8 mouse cellular contexts compared by ENCODE assay signal in the genomic region with DNA sequence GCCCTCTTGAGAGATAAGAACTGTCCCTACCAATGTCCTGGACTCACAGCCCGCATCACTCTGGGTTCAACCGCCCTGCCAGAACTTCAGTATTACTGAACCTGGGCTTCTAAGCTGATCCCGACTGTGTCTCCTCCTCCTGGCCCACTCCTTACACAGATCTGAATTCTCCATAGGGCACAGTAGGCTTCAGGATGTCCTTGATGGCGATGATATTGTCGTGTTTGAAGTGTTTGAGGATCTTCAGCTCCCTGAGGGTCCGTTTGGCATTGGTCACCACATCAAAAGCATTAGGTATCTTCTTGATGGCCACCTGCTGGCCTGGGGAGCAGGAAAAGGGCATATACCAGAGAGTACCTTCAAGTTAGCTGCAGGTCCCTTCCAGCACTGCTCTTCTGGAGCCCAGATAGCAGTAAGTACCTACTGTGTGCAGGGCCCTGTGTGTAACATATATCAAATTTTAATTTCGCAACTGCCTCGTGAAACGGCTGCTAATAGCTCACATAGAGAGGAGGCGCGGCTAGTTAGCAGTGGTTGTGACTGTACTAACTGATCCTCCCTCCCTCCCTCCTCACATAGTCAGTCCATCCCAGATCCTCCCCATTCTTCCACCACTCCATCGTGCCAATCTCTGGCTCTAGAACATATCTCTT. TPM values are rescaled to one million over a fixed set of nuclear protein-coding genes. Genes with fewer than 3 reads are reported as not detected.
A peak's percentile ranks its signal among the peaks of the same experiment; 100 is the strongest.
DNase-seq lines count a peak whose midpoint lies in the region; ATAC-seq and TF ChIP-seq lines count a peak whose summit lies in the region.

No protein-coding gene starts in this region.

- no peak for ATAC-seq in limb, embryonic 15.5 days (ENCODE audit: insufficient number of reproducible peaks, low FRiP score, low TSS enrichment, low read depth)

- peaks cover 13% of the 10 kb centered on the region for H3K36me3 ChIP-seq in spleen, adult 2 months (ENCODE audit: control insufficient read depth, insufficient read depth, low read length)
- H3K36me3 ChIP-seq in limb, embryonic 15.5 days: peaks cover 42% of the 10 kb centered on the region

- no peak for TF ChIP-seq CTCF in spleen, adult 2 months (IDR thresholded peaks at IDR 0.05; ENCODE audit: extremely low read depth, insufficient read depth, insufficient read length, insufficient replicate concordance)

- peak; percentile 25 to 26 for DNase-seq in cerebellum, postnatal 10 days
- no peak for DNase-seq in cerebellum, postnatal 4 days (ENCODE audit: low spot score in 2 of 2)
- no peak for DNase-seq in spleen, adult 2 months (ENCODE audit: low read depth in 1 of 2, low spot score in 2 of 2)
- DNase-seq in spleen, postnatal 14 days (ENCODE audit: low spot score in 2 of 2): no peak
- no peak for DNase-seq in right cerebral cortex, postnatal 36 days (ENCODE audit: low spot score in 2 of 2)
- no peak for DNase-seq in adipocyte (ENCODE audit: low spot score)
- DNase-seq in thymus, postnatal 36 days: no peak

- H3K9me3 ChIP-seq in limb, embryonic 15.5 days: no peaks in the 10 kb centered on the region

- H3K4me3 ChIP-seq in spleen, adult 2 months (ENCODE audit: extremely low read depth, insufficient read depth, insufficient read length): peak overlapping the region; percentile 74
- peak overlapping the region; percentile 90 for H3K4me3 ChIP-seq in limb, embryonic 15.5 days

- H3K27ac ChIP-seq in spleen, adult 2 months (ENCODE audit: insufficient read depth, low read length): no peak overlapping the region
- no peak overlapping the region; the same call in 1 of the 2 replicates for H3K27ac ChIP-seq in limb, embryonic 15.5 days

- 84% methylated on average over 12 of the region's 12 CpGs for WGBS in spleen, adult 2 months
- WGBS in limb, embryonic 15.5 days: 65% methylated on average over 12 of the region's 12 CpGs

- peak overlapping the region; percentile 75 for H3K9ac ChIP-seq in limb, embryonic 15.5 days

- H3K4me2 ChIP-seq in limb, embryonic 15.5 days: peak overlapping the region; percentile 76

- no peak for TF ChIP-seq POLR2A in spleen, adult 2 months (IDR thresholded peaks at IDR 0.05; ENCODE audit: low read depth, low read length)

- peaks cover 7% of the 10 kb centered on the region; the same call in 1 of the 2 replicates for H3K4me1 ChIP-seq in spleen, adult 2 months (ENCODE audit: control insufficient read depth, insufficient read depth, insufficient read length)
- peaks cover 34% of the 10 kb centered on the region for H3K4me1 ChIP-seq in limb, embryonic 15.5 days

- H3K27me3 ChIP-seq in spleen, adult 2 months (ENCODE audit: control insufficient read depth, insufficient read depth, low read length): no peaks in the 10 kb centered on the region
- H3K27me3 ChIP-seq in limb, embryonic 15.5 days: no peaks in the 10 kb centered on the region

RNA-seq across cellular contexts. Expression of gene Mapk7, which starts 1.3 kb away (rescaled TPM):
- polyA plus RNA-seq in spleen, adult 2 months (2012; rRNA removed): 27.4 and 33.6 TPM in 2 replicates
- 59.4 and 65.0 TPM in 2 replicates for polyA plus RNA-seq in limb, embryonic 15.5 days (2015; fragmentation: Nextera tagmentation; extraction: Ambion mirVana)

RNA-seq across cellular contexts. Expression of gene Mfap4, which starts 7.6 kb away (rescaled TPM):
- polyA plus RNA-seq in spleen, adult 2 months (2012; rRNA removed): 22.2 and 31.2 TPM in 2 replicates
- polyA plus RNA-seq in limb, embryonic 15.5 days (2015; fragmentation: Nextera tagmentation; extraction: Ambion mirVana): 540 and 575 TPM in 2 replicates

RNA-seq across cellular contexts. Expression of gene B9d1, which starts 12.1 kb away (rescaled TPM):
- 3.4 and 4.4 TPM in 2 replicates for polyA plus RNA-seq in spleen, adult 2 months (2012; rRNA removed)
- polyA plus RNA-seq in limb, embryonic 15.5 days (2015; fragmentation: Nextera tagmentation; extraction: Ambion mirVana): 20.7 and 24.8 TPM in 2 replicates

RNA-seq across cellular contexts. Expression of gene Rnf112, which starts 38.9 kb away (rescaled TPM):
- not detected in 2 replicates for polyA plus RNA-seq in spleen, adult 2 months (2012; rRNA removed)
- 0.78 and 0.82 TPM in 2 replicates for polyA plus RNA-seq in limb, embryonic 15.5 days (2015; fragmentation: Nextera tagmentation; extraction: Ambion mirVana)

Comparison
In these comparisons a context has a peak if more than half of its experiments do, and no peak if none do; other contexts are left out.
1. DNase-seq: peak in cerebellum, postnatal 10 days (2 of 2); none in cerebellum, postnatal 4 days (0 of 2), spleen, adult 2 months (0 of 2), spleen, postnatal 14 days (0 of 2), right cerebral cortex, postnatal 36 days (0 of 2), adipocyte (single experiment) and thymus, postnatal 36 days (0 of 2).
2. RNA of gene Mfap4, which starts 7.6 kb away (polyA plus RNA-seq): 540 to 575 TPM in limb, embryonic 15.5 days; 22.2 to 31.2 TPM in spleen, adult 2 months; every median in the first group is over 10 times any median in the second.